11 mouse cellular contexts compared by ENCODE assay signal in genomic region chr6:51220778-51221177, GRCm38 (mm10).
"Had no signal": no experiment of that assay in that cellular context is flagged by ENCODE, and none has a peak within 500 bp of the region (broad histone marks: within the 10 kb centered on the region; RNA-seq: fewer than 3 reads in every experiment).

No protein-coding gene starts in this region.

- H3K9ac ChIP-seq: limb, embryonic 13.5 days; liver, embryonic 14.5 days; midbrain, embryonic 15.5 days; neural tube, embryonic 12.5 days had no signal

- H3K4me2 ChIP-seq: limb, embryonic 13.5 days; midbrain, embryonic 15.5 days; neural tube, embryonic 12.5 days had no signal

- H3K27ac ChIP-seq: layer of hippocampus, adult 2 months; limb, embryonic 13.5 days; liver, embryonic 14.5 days; midbrain, embryonic 15.5 days; neural tube, embryonic 12.5 days had no signal

- H3K4me1 ChIP-seq: limb, embryonic 13.5 days; midbrain, embryonic 15.5 days; neural tube, embryonic 12.5 days had no signal

- ATAC-seq: midbrain, embryonic 15.5 days had no signal

- DNase-seq: kidney, adult 18-20 months; kidney, postnatal 10 days; kidney, postnatal 4 days; left cerebral cortex, postnatal 4 days; lung, adult 2 months; thymus, postnatal 14 days had no signal

- H3K9me3 ChIP-seq: limb, embryonic 13.5 days; midbrain, embryonic 15.5 days; neural tube, embryonic 12.5 days had no signal

- H3K36me3 ChIP-seq: limb, embryonic 13.5 days; midbrain, embryonic 15.5 days; neural tube, embryonic 12.5 days had no signal

- H3K4me3 ChIP-seq: layer of hippocampus, adult 2 months; limb, embryonic 13.5 days; midbrain, embryonic 15.5 days; neural tube, embryonic 12.5 days had no signal

- H3K27me3 ChIP-seq: limb, embryonic 13.5 days; midbrain, embryonic 15.5 days; neural tube, embryonic 12.5 days had no signal
